Mouse (Mus musculus): ENCODE measurements around the gene Lingo1.

DNA sequence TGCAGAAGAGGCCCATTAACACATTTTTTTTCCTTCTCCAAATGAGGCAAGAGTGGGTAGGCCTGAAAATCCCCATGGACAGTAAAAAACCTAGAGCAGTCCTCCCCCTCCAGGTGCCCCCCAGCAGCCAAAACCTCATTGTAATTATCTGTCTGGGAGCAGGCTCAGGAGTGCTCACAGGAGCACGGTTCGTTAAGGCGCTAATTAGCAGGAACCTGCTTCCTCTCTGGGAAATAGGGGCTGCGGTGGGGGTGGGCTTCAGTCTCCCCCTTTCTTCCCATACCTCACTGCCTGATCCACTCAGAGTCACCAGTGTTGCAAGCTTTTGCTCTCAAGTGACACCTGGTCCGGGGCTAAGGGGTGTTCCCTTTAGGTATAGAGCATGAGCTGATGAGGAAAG is 41.1 kb downstream of the Lingo1 start:
- TF ChIP-seq POLR2A (IDR thresholded peaks at IDR 0.05; ENCODE audit: low read depth, low read length) = no peak
- no peak for TF ChIP-seq CTCF (IDR thresholded peaks at IDR 0.05; ENCODE audit: extremely low read depth, insufficient read depth, insufficient read length, insufficient replicate concordance)

Measured in spleen, adult 2 months (tissue).